Mouse (Mus musculus) G1E (cell line): ENCODE measurements around the gene Gm4952. TPM values are rescaled to one million over a fixed set of nuclear protein-coding genes. Genes with fewer than 3 reads are reported as not detected.
A peak's percentile ranks its signal among the peaks of the same experiment; 100 is the strongest.

Experiments
- ATAC-seq: 2 replicates; pipeline ENCODE4 v1.8.0; 2016; ENCODE audit warnings: mild to moderate bottlenecking; ENCODE audit not compliant: insufficient number of reproducible peaks, poor library complexity, low FRiP score, severe bottlenecking; ENCODE audit errors: extremely low read depth
- DNase-seq: peaks from one replicate; pipeline ENCODE4 v3.0.0; 2012; ENCODE audit warnings: low spot score
- H3K27me3 ChIP-seq: 2 replicates; pipeline ENCODE4 v1.6.1; 2012; ENCODE audit warnings: mild to moderate bottlenecking, low read length, inconsistent platforms; ENCODE audit not compliant: insufficient read depth
- H3K36me3 ChIP-seq: replicated peaks from 2 replicates; pipeline ENCODE3; 2012; ENCODE audit warnings: mild to moderate bottlenecking, inconsistent platforms
- H3K4me1 ChIP-seq: 2 replicates; pipeline ENCODE4 v1.6.1; 2012; ENCODE audit warnings: low read depth, low read length, inconsistent platforms, mixed read lengths; ENCODE audit not compliant: insufficient read depth
- H3K4me3 ChIP-seq: 2 replicates; pipeline ENCODE4 v1.5.1; 2012; ENCODE audit warnings: low read depth, mild to moderate bottlenecking, inconsistent platforms, low read length, moderate library complexity, mixed read lengths
- H3K9me3 ChIP-seq: replicated peaks from 2 replicates; pipeline ENCODE4 v1.6.1; 2012; ENCODE audit warnings: inconsistent platforms
- CTCF ChIP-seq: IDR thresholded peaks from 2 replicates; pipeline ENCODE4 v1.5.1; 2012; ENCODE audit warnings: low read depth, low read length, inconsistent platforms, mixed read lengths
- GATA1 ChIP-seq: IDR thresholded peaks from 2 replicates; pipeline ENCODE4 v1.6.1; 2012; ENCODE audit warnings: borderline replicate concordance, low read length, inconsistent platforms, mixed read lengths
- GATA2 ChIP-seq: IDR thresholded peaks from 2 replicates; pipeline ENCODE4 v1.6.1; 2012; ENCODE audit warnings: low read depth, low read length, inconsistent platforms, borderline replicate concordance
- POLR2AphosphoS5 ChIP-seq: IDR thresholded peaks from 2 replicates; pipeline ENCODE4 v1.6.1; 2012; ENCODE audit warnings: low read depth, low read length, inconsistent platforms; ENCODE audit not compliant: insufficient replicate concordance
- TAL1 ChIP-seq: conservative IDR thresholded peaks from 2 replicates; pipeline ENCODE4 v1.6.1; 2012; ENCODE audit warnings: low read depth, low read length, inconsistent platforms, mixed read lengths
- polyA plus RNA-seq: library from polyadenylated mRNA; stranded (reverse); fragments of >175 nt; gene quantifications from 2 replicates; pipeline ENCODE4 v1.2.3, GENCODE M21; 2012
- total RNA-seq, 2 experiments: library from RNA; stranded (forward) in 1 of 2; stranded (reverse) in 1 of 2; fragments of 200-1000 nt in 1 of 2; fragments of >200 nt in 1 of 2; fragmentation: Nextera tagmentation in 1 of 2; gene quantifications; 2 replicates each; pipeline ENCODE4 v1.2.3; 2014 to 2017

Gene Gm4952
- total and polyA plus RNA-seq, 3 experiments, result 0.11 TPM; not detected in 2

DNA sequence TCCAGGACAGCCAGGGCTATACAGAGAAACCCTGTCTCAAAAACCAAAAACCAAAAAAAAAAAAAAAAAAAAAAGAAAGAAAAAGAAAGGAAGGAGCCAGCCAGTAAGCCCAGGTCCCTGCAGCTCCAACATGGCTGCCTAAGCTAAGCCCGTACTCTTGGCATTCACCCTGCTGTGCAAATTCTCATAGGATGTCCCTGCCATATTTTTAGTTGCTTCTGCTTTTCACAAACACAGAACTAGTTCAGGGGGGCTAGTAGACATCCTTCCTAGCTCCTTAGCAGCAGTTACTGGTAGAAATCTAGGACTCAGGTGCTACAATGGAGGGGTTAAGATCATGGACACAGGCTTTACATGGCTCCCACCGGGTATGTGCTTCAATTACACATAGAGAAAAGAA, 24.3 kb upstream of the Gm4952 start:
- 0 out of 2 replicates have a peak, but pooled peaks cover 3% of the 10 kb centered on the region for H3K4me1 ChIP-seq
- no peaks in the 10 kb centered on the region for H3K9me3 ChIP-seq
- H3K36me3 ChIP-seq, result no peaks in the 10 kb centered on the region
- no peaks in the 10 kb centered on the region for H3K27me3 ChIP-seq
- TF ChIP-seq POLR2AphosphoS5, result no peak
- H3K4me3 ChIP-seq, result no peak overlapping the region
- DNase-seq (no peak), ATAC-seq (no peak)

DNA sequence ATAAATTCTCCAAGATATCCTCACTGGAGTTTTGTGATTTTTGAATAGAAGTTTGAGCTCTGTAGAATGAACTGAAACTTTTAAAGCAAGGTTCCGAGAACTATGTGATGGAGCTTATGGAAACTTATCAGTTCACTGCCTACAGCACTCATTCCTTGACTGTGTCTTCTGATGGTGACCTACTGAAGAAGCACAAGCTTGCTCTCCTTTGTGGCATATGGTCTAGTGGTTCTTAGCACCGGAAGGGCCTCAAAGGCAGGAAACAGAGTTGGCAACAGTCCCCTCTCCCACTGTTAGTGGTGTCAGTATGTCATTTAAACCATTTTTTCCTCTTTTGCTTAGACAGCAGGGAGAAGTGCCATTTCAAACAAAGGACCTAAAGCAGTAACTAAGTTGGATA, 23.1 kb upstream of the Gm4952 start:
- H3K4me1 ChIP-seq, result 0 out of 2 replicates have a peak, but pooled peaks cover 3% of the 10 kb centered on the region
- H3K36me3 ChIP-seq, result no peaks in the 10 kb centered on the region
- TF ChIP-seq TAL1 (no peak), POLR2AphosphoS5 (no peak), GATA1 (no peak), CTCF (no peak), GATA2 (no peak)
- no peaks in the 10 kb centered on the region for H3K9me3 ChIP-seq
- no peaks in the 10 kb centered on the region for H3K27me3 ChIP-seq
- no peak overlapping the region for H3K4me3 ChIP-seq
- DNase-seq, result no peak
- ATAC-seq, result no peak

DNA sequence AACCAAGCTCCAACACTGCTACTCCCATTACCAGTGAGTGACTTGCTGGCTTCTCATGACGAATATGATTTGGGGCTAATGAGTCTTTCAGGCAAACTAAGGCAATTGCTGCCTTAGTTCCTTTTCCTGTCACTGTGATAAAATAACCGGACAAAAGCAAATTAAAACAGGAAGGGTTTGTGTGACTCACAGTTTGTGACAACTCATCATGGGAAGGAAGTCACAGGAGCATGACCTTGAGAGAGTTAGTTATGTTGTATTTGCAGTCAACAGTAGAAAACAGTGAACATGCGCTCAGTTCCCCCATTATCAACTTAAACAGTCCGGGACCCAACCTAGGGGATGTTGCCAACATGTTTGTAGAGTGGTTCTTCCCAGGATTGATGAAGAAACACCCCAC, 14.5 kb upstream of the Gm4952 start:
- H3K4me3 ChIP-seq, result no peak overlapping the region
- TF ChIP-seq POLR2AphosphoS5 (no peak), GATA1 (no peak), GATA2 (no peak), CTCF (no peak), TAL1 (no peak)
- 0 out of 2 replicates have a peak, but pooled peaks cover 6% of the 10 kb centered on the region for H3K27me3 ChIP-seq
- no peaks in the 10 kb centered on the region for H3K36me3 ChIP-seq
- no peaks in the 10 kb centered on the region for H3K9me3 ChIP-seq
- DNase-seq (no peak), ATAC-seq (no peak)
- no peaks in the 10 kb centered on the region for H3K4me1 ChIP-seq

DNA sequence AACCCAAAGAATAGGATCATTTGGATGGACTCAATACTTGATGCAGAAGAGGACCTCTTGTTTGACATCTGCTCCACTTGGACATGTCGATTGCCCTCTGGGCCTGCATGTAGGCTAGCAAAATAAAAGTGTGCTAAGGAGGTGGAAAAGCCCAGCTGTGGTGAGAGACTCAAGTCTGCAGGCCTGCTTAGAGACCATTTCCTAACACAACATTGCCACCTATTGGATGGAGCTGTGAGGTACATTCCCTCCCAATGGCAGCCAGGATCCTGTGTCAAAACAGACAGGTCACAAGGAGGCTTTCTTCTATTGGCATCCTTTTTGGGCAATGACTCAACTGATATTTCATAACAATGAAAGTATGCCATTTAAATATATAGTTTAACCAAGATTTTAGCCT, 7.9 kb upstream of the Gm4952 start:
- no peaks in the 10 kb centered on the region for H3K36me3 ChIP-seq
- no peak; the same call in 1 of the 2 replicates for ATAC-seq
- TF ChIP-seq TAL1 (no peak), CTCF (0 out of 2 replicates have a peak, but pooled peaks have one; percentile 12)

DNA sequence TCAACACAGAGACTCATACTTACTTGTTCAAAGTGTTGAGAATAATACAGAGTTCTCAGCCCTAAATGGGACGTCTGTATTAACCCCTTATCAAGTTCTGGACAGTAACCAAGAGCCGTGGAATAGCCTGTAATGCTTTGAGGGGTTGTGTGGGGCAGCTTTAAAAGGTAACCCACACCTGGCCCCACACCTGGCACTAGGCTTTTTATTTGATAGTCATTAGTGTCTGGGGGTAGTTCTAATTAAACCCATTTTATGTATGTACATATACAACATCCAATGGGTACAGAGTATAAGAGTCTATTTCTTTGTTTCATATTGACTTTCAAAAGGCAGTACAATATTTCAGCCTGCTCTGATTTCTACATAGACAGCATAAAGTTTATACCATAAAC, 4.6 kb upstream of the Gm4952 start:
- TF ChIP-seq GATA1 (no peak), TAL1 (no peak), CTCF (no peak), GATA2 (no peak), POLR2AphosphoS5 (no peak)
- Histone ChIP-seq H3K4me1 (peaks cover 6% of the 10 kb centered on the region; the same call in 1 of the 2 replicates), H3K9me3 (no peaks in the 10 kb centered on the region), H3K4me3 (no peak overlapping the region), H3K36me3 (no peaks in the 10 kb centered on the region), H3K27me3 (peaks cover 5% of the 10 kb centered on the region; the same call in 1 of the 2 replicates)
- DNase-seq, result no peak
- ATAC-seq, result no peak

More for the DNA sequence above, 7.9 kb upstream of the Gm4952 start:
- no peaks in the 10 kb centered on the region for H3K9me3 ChIP-seq
- no peak overlapping the region for H3K4me3 ChIP-seq
- peaks cover 5% of the 10 kb centered on the region; the same call in 1 of the 2 replicates for H3K27me3 ChIP-seq
- no peak for DNase-seq
- peaks cover 6% of the 10 kb centered on the region; the same call in 1 of the 2 replicates for H3K4me1 ChIP-seq

DNA sequence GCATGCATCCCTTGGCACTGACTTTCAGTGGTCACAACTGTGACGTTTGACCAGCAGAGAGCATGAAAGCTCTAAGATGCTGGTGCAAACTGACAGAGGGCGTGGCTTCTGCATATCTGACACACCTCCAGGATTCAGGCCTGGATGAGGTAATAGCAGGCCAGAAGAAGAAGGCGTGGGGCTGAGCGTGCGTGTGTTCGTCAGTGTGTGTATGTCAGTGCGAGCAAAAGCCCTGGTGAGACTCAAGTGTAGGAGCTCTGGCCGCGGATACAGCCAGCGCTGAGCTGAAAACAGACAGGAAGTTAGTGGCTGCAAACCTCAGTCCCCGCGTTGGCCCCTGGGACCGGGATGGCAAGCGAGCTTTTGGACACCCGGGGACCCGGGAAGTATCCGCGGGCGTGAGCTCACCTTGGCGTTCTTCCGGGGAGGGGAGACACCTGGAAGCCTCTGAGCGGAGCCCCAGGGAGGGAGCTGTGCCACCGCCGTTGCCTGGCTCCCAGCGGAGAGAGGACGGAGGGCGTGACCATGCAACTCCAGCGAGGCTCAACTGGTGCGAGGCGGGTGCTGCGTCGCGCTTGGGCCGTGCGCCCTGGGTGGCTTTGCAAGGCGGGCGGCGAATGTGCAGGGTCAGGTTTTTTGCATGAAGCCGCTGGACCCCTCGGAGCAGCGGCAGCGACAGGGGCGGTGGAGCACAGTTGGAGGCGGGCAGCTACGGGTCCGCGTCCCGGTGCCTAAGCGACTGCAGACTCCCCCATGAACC, 4.1 kb upstream of the Gm4952 start:
- Histone ChIP-seq H3K4me1 (peaks cover 6% of the 10 kb centered on the region; the same call in 1 of the 2 replicates), H3K27me3 (peaks cover 5% of the 10 kb centered on the region; the same call in 1 of the 2 replicates), H3K9me3 (no peaks in the 10 kb centered on the region), H3K4me3 (no peak overlapping the region; the same call in 1 of the 2 replicates), H3K36me3 (no peaks in the 10 kb centered on the region)
- no peak for DNase-seq
- TF ChIP-seq TAL1 (no peak), POLR2AphosphoS5 (no peak), GATA1 (no peak), CTCF (no peak), GATA2 (no peak)
- ATAC-seq, result no peak
